Mouse (Mus musculus) mature B cell (primary cell): ENCODE measurements around the gene Nptxr.
"Not testable (repeated sequence)": the region's sequence is repeated elsewhere in the genome, so short reads cannot be mapped to it uniquely, and the experiment has no call there.

Experiments
- in situ Hi-C: fragments of 300-500 bp; cut with MboI; formaldehyde crosslinking; loops from 2 replicates; pipeline ENCODE4 v1.14.3; 2019

Gene Nptxr

GRCm38 (mm10) chr15:79822265-79823199, 18.0 kb upstream of the Nptxr start:
- in situ Hi-C loops = no loop called here

GRCm38 (mm10) chr15:79818325-79818724, 13.8 kb upstream of the Nptxr start:
- in situ Hi-C loops = no loop called here

- in situ Hi-C loops = no loop called here
Observed at GRCm38 (mm10) chr15:79813666-79814258, 9.2 kb upstream of the Nptxr start.

GRCm38 (mm10) chr15:79812840-79813239, 8.3 kb upstream of the Nptxr start:
- in situ Hi-C loops = not testable (repeated sequence)

- in situ Hi-C loops = no loop called here
Observed at GRCm38 (mm10) chr15:79810997-79811396, 6.4 kb upstream of the Nptxr start.

- in situ Hi-C loops = no loop called here
Observed at GRCm38 (mm10) chr15:79810061-79810460, 5.5 kb upstream of the Nptxr start.

- in situ Hi-C loops = no loop called here
Observed at GRCm38 (mm10) chr15:79808658-79809057, 4.1 kb upstream of the Nptxr start.

- in situ Hi-C loops = no loop called here
Observed at GRCm38 (mm10) chr15:79808114-79808513, 3.5 kb upstream of the Nptxr start.

- in situ Hi-C loops = no loop called here
Observed at GRCm38 (mm10) chr15:79807050-79807449, 2.5 kb upstream of the Nptxr start.

GRCm38 (mm10) chr15:79805246-79805645, 680 bp upstream of the Nptxr start:
- in situ Hi-C loops = no loop called here

- in situ Hi-C loops = no loop called here
Observed at GRCm38 (mm10) chr15:79803533-79804351, 824 bp downstream of the Nptxr start.

- in situ Hi-C loops = no loop called here
Observed at GRCm38 (mm10) chr15:79802304-79802703, 2.3 kb downstream of the Nptxr start.

- in situ Hi-C loops = no loop called here
Observed at GRCm38 (mm10) chr15:79801646-79802045, 2.9 kb downstream of the Nptxr start.

- in situ Hi-C loops = no loop called here
Observed at GRCm38 (mm10) chr15:79800701-79801100, 3.9 kb downstream of the Nptxr start.

- in situ Hi-C loops = no loop called here
Observed at GRCm38 (mm10) chr15:79798591-79798990, 6.0 kb downstream of the Nptxr start.

GRCm38 (mm10) chr15:79797680-79798079, 6.9 kb downstream of the Nptxr start:
- in situ Hi-C loops = no loop called here

- in situ Hi-C loops = no loop called here
Observed at GRCm38 (mm10) chr15:79797096-79797495, 7.5 kb downstream of the Nptxr start.

- in situ Hi-C loops = no loop called here
Observed at GRCm38 (mm10) chr15:79796256-79796655, 8.3 kb downstream of the Nptxr start.

GRCm38 (mm10) chr15:79794173-79794572, 10.4 kb downstream of the Nptxr start:
- in situ Hi-C loops = no loop called here

GRCm38 (mm10) chr15:79793076-79793475, 11.5 kb downstream of the Nptxr start:
- in situ Hi-C loops = no loop called here

GRCm38 (mm10) chr15:79792455-79792854, 12.1 kb downstream of the Nptxr start:
- in situ Hi-C loops = no loop called here

GRCm38 (mm10) chr15:79791502-79791901, 13.1 kb downstream of the Nptxr start:
- in situ Hi-C loops = no loop called here
